Mouse (Mus musculus): Measurements from ENCODE around the gene Aanat. TPM values are rescaled to one million over a fixed set of nuclear protein-coding genes. Genes with fewer than 3 reads are reported as not detected.

Gene Aanat
- not detected in 2 replicates for total RNA-seq (2021)
- long read RNA-seq, experiment 1: 0 reads
- long read RNA-seq, experiment 2: 0 reads

- no peak for DNase-seq
These were observed at the start of gene Aanat for GRCm38 (mm10) chr11:116586310-116586709. Gene Aanat (plus strand): TSS chr11:116586432.

GRCm38 (mm10) chr11:116536685-116537084, 49.5 kb upstream of the Aanat start:
- DNase-seq: no peak

DNA sequence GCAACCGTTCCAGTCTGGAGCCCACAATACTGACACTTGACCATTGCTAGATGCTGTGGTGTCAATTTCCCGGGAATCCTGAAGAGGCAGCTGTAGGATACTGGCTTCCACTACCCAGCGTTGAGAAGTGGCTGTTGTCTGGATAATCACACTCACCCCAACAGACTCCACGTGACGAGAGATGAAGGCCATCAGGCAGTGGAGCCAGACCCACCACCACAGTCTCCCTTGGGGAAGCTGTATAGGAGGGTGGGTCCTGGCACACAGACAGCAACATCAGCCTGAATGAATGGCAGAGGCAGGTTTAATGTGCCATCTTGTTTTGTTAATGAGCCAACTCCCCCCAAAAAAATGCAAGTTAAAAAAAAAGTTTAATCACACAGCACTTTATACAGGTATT, 48.8 kb upstream of the Aanat start:
- no peak for DNase-seq

DNA sequence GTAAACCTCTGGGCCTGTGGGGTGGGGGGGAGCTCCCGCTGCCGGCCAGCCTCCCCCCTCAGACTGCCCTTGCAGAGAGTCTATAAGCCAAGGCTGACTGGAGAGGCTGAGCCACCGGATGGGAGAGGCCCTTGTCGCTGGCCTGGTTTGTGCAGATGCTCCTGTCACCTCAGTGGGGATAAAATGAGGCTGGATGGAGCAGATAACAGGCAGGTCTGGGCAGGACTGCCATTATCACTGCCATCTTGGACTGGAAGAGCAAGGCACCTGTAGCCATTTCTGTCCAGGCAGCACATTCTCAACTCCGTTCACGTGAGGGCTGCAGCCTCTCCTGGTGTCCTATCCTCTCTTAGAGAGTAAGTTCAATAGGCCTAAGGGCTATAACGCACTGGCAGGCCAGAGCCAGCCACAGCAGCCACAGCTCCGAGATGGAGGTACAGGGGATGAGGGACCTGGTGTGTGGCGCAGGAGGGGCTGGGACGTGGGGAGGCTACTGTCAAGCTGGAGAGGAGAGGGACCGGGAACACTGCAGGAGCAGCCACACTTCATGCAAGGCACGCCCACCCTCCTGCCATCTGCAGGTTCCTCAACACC, 48.0 kb upstream of the Aanat start:
- DNase-seq: no peak

GRCm38 (mm10) chr11:116541183-116541582, 45.0 kb upstream of the Aanat start:
- DNase-seq: no peak

GRCm38 (mm10) chr11:116543110-116543509, 43.1 kb upstream of the Aanat start:
- DNase-seq: peak; percentile 58

GRCm38 (mm10) chr11:116547296-116548060, 38.8 kb upstream of the Aanat start:
- no peak for DNase-seq

DNA sequence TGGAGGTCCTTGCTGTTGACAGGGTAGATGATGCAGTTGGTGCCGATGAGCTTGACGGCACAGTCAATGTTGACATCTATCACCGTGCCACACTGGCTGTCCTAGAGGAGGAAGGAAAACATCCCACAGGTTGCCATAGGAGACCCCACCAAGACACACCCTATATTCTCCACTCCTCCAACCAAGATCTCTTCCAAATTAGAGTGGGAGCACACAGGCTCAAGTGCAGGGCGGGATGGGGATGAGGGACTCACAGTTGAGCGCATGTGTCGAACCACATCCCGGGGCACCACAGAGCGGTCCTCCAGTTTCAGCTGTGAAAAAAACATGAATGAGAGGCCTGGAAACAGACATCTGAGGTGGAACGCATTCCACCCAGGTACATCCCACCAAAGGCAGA, 37.5 kb upstream of the Aanat start:
- no peak for DNase-seq

DNA sequence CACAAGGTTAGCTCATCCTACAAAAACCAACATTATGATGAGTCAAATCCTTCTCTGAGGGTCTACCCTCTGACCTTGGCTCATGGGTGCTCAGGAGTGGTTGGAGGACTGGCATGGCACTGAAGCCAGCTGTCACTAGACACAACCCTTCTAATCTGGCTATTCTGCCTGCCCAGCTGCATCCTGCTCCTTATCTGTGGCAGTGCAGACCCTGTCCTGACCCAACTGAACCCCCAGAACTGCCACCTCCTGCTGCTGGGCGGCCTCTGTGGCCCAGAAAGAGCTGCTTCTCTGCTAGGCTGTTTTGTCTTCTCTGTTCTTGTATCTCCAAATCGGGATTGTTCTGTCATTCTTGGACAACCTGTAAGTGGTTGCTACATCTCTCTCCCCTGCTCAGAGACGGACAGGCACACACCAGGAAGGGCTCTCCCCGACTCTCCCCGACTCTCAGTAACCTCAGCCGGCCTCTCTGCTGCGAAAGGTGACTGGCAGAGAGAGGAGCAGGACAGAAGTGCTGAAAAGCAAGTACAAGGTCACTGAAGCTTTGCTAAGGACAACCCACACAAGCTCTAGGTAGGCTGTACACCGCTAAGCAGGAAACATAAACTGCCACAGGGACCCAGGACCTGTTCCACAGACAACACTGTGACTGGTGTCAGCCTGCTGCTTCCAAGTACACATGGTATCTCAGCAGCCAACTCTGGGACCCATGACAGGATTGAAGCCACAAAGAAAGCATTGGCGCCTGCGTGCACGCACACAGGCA, 36.8 kb upstream of the Aanat start:
- DNase-seq: no peak

DNA sequence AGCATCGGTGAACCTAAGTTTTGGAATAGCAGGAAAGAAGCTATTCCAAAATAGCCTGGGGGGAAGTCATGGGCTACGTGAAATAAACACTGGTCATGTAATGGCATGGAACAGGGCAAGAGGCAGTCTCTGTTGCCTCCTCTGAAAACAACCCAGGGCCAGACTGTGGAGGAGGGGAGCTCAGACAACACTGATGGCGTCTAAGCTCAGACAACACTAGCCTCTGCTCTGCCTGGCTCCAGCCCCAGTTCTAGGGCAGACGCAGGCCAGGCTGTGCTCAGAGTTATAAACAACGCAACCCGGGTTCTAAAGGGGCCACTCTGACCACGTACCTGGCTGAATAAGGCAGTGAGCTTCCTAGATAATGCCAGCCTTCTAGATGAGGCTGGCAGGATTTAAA, 35.5 kb upstream of the Aanat start:
- peak; percentile 46 for DNase-seq

DNA sequence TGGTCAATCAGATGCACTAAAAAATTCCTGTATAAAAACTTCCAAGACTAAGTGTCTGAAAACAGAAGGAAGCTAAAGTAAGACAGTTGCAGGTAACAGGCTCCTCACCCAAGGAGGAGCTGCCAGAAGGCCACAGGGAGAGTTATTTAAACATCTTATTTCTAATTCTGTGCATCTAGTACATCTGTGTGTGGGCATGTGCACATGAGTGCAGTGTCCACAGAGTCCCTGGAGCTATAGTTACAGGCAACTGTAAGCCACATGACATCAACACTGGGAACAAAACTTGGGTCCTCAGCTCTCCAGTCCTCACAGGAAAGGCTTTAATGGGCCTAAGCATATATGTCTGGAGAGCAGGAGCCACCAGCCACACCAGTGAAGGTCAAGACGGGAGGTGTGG, 34.0 kb upstream of the Aanat start:
- no peak for DNase-seq

DNA sequence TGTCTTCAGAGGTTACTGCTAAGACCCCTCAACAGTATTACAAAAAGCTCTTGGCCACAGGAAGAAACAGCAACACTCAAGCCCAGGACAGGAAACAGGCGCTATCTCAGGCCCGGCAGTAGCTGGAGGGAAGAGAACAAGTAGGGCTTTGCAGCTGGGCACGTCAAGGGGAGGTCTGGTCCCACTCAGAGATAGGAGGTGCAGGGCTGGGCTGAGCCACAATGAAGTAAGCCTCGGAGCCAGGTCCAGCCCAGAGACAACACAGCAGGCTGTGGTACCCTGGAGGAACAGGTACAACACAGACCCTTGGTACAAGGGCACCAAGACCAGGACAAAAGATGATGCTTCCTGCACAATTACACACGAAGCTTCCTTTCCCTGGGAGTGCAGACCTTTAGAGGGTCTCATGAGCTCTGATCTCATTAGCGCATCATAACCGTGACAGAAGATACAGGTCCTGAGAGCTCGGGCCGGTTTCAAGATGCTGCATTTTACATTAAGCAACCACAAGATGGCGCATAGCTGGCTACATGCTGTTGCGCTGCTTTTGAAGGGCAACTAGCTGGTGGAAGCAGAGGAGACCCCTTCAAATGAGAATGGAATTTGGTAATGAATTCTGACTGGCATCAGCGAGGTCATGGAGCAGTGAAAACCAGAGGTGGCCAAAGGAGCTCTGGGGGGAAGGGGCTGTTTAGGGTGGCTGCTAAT, 31.9 kb upstream of the Aanat start:
- peak; percentile 60 for DNase-seq

DNA sequence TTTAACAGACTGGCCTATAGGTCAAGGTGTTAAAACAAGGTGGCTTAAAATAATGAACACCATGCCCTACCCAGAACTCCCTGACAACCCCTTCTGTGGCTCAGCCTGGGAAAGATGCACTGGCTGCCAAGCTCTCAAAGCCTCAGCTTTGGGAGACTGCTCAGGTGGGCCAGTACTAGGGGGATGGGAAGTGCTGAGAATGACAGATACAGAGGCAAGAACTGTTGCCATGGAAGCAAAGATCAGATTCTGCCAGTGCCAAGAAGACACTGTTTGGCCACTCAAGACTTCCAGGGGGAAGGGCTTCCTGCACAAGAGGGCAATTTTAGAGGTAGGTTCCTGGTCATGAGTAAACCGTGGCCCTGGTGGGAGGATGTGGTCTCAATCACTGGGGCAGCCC, 30.7 kb upstream of the Aanat start:
- DNase-seq: no peak

DNA sequence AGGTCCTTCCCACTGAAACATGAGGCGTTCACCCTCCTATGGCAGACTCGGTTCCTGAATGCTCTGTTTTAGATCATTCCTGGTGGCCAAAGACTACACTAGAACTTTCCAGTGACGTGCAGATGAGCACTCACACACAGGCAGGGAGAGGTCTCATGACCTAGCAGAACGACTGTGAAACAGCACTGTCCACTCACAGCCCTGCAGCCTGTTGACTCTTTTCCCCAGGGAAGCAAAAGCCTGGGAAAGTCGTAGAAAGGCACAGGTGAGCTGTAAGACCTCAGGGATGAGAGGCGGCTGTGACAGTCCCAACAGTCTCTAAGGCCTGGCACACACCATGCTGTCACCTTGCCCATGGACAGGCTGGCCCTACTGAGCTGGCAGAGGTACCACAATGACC, 29.9 kb upstream of the Aanat start:
- no peak for DNase-seq

DNA sequence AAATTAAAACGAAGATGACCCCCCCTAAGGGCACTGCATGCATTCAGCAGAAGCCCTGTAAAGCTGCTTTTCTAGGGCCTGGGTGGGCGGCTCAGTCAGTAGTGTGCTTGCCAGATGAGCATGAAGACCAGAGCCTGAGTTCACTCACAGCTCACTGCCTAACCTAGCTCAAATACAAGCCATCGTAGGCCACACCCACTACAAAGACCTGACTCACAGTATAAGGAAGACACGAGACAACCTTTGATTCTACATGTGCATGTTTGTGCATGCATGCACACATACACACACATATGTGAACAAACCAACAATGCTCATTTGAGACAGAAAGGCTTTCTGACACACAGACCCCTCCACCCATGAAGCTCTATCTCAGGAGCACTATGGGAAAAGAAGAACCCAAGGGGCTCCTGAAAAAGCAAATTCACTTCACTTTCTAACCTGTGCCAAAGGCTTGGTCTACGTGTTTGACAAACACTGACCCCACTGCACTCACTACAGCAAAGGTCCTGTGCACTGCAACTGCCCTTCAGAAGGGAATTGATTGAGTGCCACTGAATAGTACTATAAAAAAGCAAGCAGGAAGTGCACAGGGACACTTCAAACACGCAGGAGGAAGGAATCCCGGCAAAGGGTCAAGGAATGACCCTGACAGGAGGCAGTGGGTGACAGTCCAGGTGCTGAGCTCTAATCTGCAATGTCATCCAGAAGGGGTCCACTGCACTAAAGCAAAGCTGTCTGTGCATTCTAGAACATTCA, 20.8 kb upstream of the Aanat start:
- no peak for DNase-seq

DNA sequence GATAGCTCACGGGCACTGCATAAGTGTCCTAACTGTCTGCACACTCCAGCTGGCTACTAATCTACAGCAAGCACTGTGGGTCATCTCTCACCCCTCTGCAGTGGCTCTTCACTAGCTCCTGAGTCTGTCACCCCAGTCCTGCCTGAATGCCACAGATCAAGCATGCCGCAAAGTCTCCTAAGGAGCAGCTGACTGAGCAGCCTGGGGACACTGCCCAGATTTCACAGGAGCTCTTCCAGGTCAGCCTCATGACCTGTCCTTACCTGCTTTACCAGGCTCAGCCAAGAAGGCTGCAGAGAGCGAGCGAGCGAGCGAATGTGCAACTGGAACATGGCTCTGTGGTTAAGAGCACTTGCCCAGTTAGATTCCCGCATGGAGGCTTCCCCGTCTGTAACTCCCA, 18.7 kb upstream of the Aanat start:
- no peak for DNase-seq

GRCm38 (mm10) chr11:116570821-116571220, 15.4 kb upstream of the Aanat start:
- no peak for DNase-seq

- DNase-seq: peak; percentile 85
These were observed 14.2 kb upstream of the Aanat start for GRCm38 (mm10) chr11:116571767-116572679.

DNA sequence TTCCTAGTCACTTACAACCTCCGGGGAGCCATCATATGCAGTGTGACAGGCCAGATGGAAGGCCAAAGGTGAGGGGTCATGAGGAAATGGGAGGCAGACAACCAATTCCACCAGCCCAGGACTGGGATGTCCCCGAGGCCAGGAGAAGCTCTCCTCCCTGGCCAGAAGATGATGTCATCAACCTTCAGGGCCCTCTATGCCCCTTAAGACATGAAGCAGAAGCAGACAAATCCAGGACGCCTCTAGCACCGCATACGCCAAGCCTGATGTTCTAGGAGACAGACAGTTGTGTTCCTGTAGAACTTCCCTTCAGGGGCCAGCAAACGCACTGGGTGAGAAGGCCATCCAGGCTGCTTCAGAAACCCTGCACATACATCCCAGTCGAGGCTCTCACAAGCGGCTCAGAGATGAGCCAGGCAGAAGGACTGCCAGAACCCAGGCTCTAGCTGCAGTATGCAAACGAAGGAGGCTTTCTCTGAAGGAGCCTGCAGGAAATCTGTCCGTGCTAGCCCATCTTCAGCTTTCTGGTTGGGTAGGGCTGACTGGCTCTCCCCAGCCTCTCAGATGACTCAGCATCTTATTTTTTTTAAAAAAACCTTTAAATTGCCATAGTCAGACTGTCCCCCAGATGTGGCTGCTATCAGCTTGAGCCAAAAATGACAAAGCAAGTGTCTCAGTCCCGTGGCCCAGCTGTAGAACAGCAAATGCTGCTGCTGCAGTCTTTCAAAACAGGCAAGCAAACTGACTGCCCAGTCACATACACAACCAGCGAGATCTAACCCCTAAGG, 13.3 kb upstream of the Aanat start:
- peak; percentile 40 for DNase-seq

GRCm38 (mm10) chr11:116574486-116574885, 11.7 kb upstream of the Aanat start:
- DNase-seq: no peak
